Mouse (Mus musculus) lung, adult 18-20 months (tissue): ENCODE measurements around the gene Foxc1.
A peak's percentile ranks its signal among the peaks of the same experiment; 100 is the strongest.

Experiments
- DNase-seq, 2 experiments: peaks; one replicate each; pipeline ENCODE4 v3.0.0; 2022; ENCODE audit warnings: mixed read lengths in 2 of 2

Gene Foxc1

DNA sequence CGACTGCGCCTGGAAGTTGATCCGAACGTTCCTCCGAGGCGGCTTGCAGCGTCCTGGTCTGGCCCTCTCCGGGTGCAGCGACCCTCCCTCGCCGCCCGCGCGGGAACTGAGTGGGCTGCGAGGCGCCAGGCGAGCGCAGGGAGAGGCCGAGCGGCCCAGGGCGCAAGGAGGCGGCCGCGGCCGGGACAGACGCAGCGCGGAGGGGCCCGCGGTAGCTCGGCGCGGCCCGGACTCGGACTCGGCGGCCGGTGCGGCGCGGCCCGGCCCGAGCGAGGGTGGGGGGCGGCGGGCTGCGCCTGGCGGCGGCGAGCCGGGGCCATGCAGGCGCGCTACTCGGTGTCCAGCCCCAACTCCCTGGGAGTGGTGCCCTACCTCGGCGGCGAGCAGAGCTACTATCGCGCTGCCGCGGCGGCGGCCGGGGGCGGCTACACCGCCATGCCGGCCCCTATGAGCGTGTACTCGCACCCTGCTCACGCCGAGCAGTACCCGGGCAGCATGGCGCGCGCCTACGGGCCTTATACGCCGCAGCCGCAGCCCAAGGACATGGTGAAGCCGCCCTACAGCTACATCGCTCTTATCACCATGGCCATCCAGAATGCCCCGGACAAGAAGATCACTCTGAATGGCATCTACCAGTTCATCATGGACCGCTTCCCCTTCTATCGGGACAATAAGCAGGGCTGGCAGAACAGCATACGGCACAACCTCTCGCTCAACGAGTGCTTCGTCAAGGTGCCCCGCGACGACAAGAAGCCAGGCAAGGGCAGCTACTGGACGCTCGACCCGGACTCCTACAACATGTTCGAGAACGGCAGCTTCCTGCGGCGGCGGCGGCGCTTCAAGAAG, 680 bp downstream of the Foxc1 start:
- no peak for DNase-seq

DNA sequence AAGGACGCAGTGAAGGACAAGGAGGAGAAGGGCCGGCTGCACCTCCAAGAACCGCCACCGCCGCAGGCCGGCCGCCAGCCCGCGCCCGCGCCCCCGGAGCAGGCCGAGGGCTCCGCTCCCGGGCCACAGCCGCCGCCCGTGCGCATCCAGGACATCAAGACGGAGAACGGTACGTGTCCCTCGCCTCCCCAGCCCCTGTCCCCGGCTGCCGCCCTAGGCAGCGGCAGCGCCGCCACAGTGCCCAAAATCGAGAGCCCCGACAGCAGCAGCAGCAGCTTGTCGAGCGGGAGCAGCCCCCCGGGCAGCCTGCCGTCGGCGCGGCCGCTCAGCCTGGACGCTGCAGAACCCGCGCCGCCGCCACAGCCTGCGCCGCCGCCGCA, 1.3 kb downstream of the Foxc1 start:
- no peak for DNase-seq

DNA sequence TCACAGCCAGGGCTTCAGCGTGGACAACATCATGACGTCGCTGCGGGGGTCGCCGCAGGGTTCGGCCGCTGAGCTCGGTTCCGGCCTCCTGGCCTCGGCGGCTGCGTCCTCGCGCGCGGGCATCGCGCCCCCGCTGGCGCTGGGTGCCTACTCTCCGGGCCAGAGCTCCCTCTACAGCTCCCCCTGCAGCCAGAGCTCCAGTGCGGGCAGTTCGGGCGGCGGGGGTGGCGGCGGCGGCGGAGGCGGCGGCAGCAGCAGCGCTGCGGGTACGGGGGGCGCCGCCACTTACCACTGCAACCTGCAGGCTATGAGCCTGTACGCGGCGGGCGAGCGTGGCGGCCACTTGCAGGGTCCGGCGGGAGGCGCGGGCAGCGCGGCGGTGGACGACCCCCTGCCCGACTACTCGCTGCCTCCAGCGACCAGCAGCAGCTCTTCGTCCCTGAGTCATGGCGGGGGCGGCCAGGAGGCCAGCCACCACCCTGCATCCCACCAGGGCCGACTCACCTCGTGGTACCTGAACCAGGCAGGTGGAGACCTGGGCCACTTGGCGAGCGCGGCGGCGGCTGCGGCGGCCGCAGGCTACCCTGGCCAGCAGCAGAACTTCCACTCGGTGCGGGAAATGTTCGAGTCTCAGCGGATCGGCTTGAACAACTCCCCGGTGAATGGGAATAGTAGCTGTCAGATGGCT, 1.8 kb downstream of the Foxc1 start:
- DNase-seq: no peak

DNA sequence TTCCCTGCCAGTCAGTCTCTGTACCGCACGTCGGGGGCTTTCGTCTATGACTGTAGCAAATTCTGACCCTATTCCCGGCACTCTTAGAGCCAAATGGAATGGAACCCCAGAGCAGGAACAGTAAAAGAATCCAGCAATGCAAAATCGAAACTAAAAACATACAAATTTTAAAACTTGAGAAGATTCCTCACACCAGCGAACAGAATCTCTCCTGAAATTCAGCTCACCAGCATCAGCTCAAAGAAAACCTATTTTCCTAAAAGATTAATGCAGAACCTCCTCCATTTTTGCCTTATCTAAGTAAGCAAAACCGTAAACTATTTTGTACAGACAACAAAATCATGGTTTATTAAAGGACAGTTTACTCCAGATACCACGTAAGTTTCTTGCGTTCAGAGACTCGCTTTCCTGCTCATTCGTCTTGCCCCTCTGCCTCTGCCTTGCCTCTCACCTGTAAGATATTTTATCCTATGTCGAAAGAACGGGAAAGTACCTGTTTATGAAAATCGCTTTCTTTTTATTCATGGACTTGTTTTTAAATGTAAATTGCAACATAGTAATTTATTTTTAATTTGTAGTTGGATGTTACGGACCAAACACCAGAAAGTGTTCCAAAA, 2.5 kb downstream of the Foxc1 start:
- DNase-seq: no peak

DNA sequence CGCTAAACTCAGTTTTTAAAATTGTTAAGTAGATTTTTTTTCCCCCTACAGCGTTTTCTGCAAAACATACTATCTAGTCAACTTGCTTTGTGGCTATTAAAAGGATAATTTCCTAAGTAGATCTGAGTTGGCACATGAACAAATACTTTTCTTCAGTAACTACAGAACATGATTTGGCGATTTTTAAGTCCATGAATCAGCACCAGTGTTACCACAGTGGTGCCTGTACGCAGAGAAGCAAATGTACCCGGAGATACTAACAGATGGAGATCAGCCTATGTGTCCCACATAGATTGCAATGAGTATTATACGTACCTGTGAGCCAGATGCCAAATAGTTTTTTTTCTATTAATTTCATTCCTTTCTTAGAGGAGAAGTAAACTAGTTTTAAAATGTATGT, 3.3 kb downstream of the Foxc1 start:
- no peak for DNase-seq

DNA sequence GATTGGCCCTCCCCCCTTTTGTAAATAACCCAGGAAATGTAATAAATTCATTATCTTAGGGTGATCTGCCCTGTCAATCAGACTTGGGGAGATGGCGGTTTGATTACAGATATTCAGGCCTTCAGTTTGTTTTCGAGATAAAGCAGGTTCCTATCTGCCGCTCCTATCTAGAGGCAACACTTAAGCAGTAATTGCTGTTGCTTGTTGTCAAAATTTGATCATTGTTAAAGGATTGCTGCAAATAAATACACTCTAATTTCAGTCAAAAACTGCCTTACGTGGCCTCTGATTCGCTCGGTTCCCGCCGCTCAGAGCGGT, 3.9 kb downstream of the Foxc1 start:
- DNase-seq: no peak

DNA sequence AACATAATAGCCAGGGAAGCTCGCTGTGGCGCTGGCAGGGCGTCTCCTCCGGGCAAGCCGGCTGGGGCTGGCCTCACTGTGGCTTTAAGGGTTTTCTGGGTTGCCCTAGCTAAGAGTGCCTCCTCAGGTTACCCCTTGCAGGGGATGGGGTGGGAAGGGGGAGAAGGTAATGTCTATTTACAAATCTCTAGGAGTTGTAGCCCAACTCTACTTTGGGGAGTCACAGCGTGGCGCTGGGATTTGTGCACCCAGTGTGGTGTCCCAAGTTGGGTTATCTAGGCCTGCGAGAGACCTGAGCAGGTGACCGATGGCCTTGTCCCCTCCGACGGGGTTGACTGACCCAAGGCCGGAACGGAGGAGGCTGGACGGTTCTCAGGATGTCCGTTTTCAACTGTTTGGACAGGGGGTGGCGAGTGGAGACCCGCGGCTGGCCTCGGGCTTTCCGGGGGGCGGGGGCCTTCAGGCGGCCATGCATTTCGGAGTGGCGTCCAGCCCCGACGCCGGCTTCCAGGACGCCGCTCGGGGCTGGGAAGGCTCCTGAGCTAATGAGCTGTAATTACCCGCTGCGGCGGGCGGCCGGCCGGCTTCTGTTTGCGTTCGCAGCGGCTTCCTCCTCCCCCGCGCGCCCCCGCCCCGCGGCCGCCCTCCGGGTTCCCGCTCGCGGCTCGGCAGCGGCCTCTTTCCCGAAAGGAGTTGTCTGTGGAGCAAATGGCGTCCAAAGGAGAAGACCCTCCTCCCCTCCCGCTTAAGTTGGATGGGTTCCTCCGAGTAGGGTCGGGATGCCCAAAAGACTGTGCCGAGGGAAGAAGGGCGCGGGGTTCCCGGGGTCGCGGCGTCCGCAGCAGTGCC, 4.5 kb downstream of the Foxc1 start:
- DNase-seq: no peak

DNA sequence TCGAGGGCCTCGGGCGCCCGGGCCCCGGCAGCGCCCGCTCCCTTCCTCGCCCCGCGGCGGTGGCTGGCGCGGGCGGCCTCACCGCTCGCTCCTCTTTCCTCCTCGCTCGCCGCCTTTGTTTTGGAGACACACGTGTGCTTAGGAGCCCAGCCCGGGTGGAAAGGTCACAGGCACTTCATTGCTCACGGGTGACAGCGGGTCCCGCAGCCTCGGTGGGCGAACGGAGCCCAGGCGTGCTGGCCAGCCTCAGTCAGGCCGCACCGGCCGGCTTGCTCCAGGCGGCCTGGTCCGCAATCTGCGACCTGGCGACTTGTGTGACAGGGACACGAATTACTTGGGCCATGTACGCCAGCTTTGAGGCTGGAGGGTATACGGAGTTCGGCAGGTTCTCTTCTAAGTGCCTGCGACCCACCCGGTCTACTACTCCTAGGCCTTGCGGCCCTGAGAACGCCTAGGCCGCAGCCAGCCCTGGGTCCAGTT, 5.1 kb downstream of the Foxc1 start:
- no peak for DNase-seq

DNA sequence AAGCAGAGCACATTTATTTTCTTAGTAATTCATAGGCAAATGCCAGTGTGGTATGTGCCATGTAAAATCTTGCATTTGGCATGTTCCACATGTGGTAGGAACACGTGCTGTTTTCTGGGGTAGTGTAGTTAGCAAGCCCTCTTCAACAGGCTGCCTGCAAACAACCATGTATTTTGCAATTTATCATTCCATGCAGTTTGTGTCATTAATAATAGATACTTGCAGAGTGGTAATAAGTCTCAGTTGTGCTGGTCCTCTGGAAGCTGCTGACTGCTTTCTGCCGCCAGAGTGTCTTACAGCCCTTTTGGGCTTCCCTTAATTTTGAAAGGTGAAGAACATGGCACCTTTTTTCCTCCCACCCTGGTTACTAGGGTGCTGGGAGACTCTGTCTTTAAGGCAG, 6.3 kb downstream of the Foxc1 start:
- no peak for DNase-seq

DNA sequence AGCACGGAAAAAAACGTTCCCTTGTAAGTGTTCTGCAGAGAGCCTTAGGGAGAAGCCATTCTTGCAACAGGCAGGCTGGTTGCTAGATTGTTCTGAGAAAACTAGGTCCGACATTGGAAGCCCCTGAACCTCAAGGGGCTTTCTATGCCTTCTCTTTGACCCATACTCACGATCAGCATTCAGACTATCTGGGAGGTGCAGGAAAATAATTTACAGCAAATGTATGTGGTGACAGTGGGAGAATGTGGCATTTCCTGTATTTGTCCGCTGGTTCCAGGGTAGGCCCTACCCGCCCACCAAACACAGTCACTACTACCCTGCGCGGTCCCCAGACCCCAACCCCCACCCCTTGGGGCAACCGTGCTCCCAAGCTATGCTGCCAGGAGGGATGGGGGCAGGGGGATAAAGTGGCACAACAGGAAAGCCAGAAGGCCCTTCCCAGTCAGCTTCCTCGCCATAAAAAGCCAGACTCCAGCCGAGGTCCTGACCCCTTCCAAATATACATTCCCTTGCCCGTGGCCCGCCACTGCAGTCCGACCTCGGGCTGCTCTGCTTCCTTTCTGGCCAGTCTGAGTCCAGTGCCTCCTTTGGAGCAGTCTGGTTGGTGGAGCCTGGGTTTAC, 9.1 kb downstream of the Foxc1 start:
- DNase-seq: no peak

DNA sequence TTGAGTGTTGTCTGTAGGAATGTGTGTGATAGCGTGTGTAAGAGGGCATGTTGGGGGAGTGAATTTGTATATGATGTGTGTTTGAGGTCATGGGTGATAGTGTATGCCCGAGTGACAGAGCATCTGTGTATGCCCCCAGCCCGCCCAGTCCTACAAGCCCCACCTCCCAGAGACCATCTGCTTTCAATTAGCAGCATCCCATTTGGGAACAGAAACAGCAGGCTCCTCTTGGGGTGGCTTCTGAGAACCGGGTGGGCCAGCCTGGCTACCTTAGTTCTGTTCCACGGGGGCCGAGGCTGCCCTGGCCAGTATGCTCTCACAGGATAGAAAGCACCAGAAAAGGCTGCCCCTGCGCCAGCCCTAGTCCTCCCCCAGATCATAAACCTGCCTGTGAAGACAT, 11.9 kb downstream of the Foxc1 start:
- no peak for DNase-seq

DNA sequence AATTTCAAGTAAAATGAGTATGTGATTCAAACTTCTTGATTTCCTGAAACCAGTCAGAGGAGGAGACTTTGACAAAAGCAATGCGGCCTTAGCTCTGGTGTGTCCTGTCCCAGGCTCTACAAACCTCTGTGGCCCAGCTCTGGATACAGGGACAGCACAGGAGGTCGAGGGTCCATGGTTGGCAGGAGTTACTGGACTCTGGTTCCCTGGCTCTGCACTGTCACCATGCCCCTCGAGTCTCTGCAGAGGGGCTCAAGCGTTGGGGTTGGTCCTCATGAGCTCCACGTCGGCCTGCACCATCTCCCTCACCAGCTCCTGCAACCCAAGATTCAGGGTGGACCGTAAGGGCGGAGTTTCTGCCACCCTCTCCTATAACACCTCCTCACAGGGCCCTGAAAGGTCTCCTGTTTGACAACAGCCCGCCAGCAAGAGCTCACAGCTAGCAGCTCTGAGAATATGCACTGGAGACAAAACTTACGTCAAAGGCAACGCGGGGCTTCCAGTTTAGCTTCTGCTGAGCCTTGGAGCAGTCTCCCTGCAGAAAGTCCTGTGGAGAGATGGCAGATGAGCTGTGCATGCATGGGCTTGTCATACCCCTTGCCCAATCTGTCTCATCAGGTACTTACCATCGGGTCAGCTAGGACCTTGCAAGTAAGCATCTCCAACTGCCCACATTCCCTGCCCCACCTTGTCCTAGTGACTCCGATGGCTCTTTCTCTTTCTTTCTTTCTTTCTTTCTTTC, 13.4 kb downstream of the Foxc1 start:
- no peak for DNase-seq

DNA sequence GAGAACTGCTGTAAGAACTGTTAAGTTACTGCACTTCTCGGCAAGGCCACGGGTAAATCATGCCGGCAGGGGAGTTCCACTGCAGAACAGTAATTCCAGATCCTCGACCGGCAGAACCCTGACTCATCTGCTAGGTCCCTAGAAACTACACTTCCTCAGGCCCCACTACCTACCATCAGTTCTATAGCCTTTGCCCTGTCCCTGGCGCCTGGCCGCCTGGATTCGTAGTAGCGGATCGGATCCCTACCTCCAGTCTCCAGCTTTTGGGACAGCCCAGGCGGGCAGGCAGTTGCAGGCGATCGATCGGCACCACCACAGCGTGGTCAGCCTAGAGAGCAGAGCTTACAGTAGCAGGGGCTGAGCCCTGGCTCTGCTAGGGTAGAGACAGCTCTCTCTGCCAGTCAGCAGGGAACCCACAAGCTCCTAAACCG, 14.2 kb downstream of the Foxc1 start:
- DNase-seq: no peak

DNA sequence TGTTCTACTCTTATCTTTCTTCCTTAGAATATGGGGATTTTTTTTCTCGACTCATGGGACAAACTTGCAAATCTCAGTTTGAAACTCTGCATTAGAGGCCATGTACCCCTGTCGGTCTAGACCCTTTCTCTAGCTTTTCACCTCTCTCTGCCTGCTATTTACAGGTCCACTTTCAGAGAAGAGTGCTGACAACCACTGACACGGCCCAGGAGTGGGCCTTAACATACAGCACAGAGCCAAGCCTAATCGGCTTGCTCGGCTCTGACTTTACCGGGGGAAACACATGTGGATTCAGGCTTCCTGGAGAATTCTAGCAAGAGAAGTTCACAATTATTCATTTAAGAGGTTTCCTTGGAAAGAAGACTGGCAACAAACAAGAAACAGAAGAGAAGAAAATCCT, 14.6 kb downstream of the Foxc1 start:
- DNase-seq: no peak

DNA sequence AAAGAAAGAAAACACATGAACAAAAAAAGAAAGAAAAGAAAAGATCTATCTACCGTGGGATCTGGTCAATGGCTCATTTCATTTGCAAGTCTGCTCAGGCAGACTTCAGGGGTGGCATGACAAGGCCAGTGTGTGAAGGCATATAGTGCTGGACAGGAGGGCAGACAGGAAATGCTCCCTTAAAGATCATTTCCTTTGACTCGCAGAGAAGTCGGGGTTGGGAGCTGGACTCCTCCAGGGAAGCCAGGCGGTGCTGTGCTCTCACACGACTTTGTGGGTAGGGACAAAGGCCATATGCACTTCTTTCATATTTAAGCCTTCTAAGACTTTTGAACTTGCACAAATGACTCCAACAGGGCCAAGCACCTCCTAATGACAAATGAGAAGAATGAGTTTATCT, 16.9 kb downstream of the Foxc1 start:
- DNase-seq: no peak

DNA sequence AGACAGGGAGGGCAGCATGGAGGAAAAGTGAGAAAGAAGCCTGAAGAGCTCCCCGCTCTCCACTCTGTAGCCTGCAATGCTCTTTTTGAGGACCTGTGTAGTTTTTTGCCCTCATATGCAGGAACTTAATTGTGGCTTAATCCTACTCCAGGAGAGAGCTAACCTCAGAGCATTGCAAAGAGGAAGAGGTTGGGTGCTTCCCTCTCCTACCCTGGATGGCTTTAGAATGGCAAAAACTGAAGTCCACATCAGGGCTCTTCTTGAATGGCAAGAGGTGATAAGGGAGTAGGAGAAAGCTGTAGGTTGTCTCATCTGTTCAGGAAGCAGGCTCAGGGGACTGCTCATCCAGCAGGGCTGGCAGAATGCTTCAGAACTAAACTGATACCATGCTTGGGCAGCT, 18.7 kb downstream of the Foxc1 start:
- no peak for DNase-seq

DNA sequence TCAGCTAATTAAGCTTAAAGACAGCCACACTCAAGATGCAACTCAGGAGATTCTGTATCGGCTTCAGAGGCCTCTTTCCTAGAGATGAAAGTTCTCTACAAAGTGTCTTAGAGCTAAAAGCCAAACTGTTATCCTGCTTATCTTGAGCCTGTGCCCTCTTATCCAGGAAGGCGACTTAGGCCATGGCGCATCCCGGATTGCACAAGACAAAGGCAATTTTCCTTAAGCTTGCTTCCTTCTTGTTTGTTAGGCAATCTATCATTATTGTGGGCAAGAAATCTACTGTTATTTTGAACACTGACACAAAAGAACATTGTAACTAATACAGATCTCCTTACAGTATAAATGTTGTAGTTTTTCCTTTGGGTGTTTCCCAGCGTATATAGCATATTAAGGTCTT, 20.7 kb downstream of the Foxc1 start:
- no peak for DNase-seq

DNA sequence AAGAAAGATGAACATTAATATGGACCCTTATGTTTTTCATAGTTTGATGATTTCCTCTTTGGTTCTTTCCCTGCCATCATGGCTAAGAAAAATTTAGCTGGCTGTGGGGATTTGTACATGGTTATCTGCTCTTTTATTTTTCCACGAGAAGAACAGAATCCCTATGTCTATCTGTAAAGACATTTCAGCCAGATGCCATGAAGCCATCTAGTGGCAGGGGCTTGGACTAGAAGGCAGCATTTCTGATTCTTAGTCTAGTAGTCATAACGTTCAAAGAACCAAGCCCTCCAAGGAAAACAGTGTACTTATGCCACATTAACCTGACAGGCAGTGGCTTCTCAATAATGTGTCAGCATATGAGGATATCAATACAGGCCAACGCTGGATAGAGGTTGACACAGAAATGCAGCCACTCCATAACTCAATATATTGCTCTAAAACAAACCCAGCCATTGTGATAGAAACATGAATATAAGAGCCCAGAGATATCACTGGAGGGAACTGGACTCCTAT, 21.4 kb downstream of the Foxc1 start:
- DNase-seq: no peak

DNA sequence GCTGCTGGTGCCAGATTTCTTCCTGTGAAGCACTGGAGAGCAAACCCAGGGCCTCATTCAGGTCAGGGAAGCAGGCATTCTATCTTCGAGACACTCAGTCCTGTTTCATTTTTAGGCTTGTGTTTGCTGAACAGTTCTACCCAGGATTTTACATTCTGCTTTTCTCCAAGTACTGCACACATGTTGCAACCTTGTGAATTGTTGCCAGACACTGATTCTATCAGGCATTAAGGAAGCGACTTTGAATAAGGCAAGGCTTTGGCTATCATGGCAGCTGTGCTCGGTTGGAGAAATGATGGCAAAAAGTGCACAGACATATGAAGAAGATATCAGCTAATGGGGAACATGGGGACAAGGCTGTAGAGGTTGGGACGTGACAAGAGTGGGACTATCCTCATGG, 22.0 kb downstream of the Foxc1 start:
- no peak for DNase-seq

DNA sequence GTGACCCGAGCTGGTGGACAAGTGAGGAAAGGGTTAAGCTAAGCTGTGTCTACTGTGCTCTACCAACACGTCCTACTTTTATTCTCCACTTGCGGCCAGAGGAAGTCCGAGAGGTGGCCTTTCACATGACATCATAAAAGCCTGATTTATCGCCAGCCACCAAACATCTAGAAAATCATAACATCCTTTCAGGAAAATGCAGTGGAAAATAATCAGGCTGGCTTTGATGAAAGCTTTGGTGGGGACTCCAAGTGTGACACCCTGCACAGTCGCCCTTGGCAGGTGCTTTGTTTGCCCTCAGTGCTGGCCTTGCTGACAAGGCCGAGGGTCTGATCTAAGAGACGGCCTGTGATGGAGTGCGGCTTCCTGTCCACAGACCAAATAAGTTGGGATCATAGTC, 23.9 kb downstream of the Foxc1 start:
- peak in 1 of 2 experiments; percentile 5 for DNase-seq

DNA sequence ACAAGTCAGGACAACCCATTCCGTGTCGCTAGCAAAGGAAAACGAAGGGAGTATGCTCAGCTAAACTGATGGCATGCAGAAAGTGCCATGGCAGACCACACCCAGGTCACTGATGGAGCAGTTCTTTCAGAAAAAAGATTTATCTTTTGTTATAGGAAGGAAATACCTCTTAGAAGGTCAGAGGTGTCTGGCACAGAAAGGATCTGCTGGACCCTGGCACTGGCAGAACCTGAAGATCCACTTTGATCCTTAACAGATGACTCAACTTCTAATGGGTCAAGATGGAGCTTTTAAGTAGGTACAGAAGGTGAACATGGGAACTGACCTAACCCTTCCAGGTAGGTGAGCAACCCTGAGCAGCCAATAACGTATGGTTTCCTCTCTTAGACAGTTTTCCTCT, 29.4 kb downstream of the Foxc1 start:
- peak in 1 of 2 experiments; percentile 9 for DNase-seq
